Mouse (Mus musculus) hindbrain, embryonic 16.5 days (tissue): ENCODE results near the gene Cpa5. TPM values are rescaled to one million over a fixed set of nuclear protein-coding genes. Genes with fewer than 3 reads are reported as not detected.

Experiments
- ATAC-seq: fragments of 200-750 bp; cut with Nextera tagmentation; 2 replicates; pipeline ENCODE4 v1.8.0; 2017; ENCODE audit warnings: moderate TSS enrichment, moderate library complexity
- H3K27ac ChIP-seq: fragments of 300-500 bp; sonication (generic); 2 replicates; pipeline ENCODE4 v1.5.1; 2014; ENCODE audit warnings: low read depth, mild to moderate bottlenecking, control low read depth, low read length, moderate library complexity
- H3K27me3 ChIP-seq: fragments of 300-500 bp; sonication (generic); replicated peaks from 2 replicates; pipeline ENCODE4 v1.6.1; 2014; ENCODE audit warnings: low read length; ENCODE audit not compliant: control insufficient read depth, insufficient read depth
- H3K36me3 ChIP-seq: fragments of 300-500 bp; sonication (generic); 2 replicates; pipeline ENCODE4 v1.6.1; 2014; ENCODE audit warnings: mild to moderate bottlenecking, low read length, moderate library complexity, mixed read lengths; ENCODE audit not compliant: control insufficient read depth, insufficient read depth
- H3K4me1 ChIP-seq: fragments of 300-500 bp; sonication (generic); 2 replicates; pipeline ENCODE4 v1.6.1; 2014; ENCODE audit warnings: low read depth, low read length; ENCODE audit not compliant: control insufficient read depth, insufficient read depth
- H3K4me2 ChIP-seq: fragments of 300-500 bp; sonication (generic); 2 replicates; pipeline ENCODE4 v1.6.1; 2014; ENCODE audit warnings: mild to moderate bottlenecking, low read length, control low read depth, moderate library complexity
- H3K4me3 ChIP-seq: fragments of 300-500 bp; sonication (generic); 2 replicates; pipeline ENCODE4 v1.5.1; 2014; ENCODE audit warnings: mild to moderate bottlenecking, low read length, control low read depth, moderate library complexity
- H3K9ac ChIP-seq: fragments of 300-500 bp; sonication (generic); 2 replicates; pipeline ENCODE4 v1.6.1; 2014; ENCODE audit warnings: low read depth, mild to moderate bottlenecking, control low read depth, low read length, moderate library complexity
- H3K9me3 ChIP-seq: fragments of 300-500 bp; sonication (generic); 2 replicates; pipeline ENCODE4 v1.6.1; 2014; ENCODE audit warnings: mild to moderate bottlenecking, low read length, moderate library complexity; ENCODE audit not compliant: control insufficient read depth
- WGBS: fragments of 180-500 bp; shearing (Covaris S2); extraction: QIAGEN DNeasy Blood & Tissue Kit; methylation state at CpG from one replicate; pipeline ENCODE4 v1.1.7; 2014; 5-methylcytosine and 5-hydroxymethylcytosine counted together
- polyA plus RNA-seq: library from polyadenylated mRNA; unstranded; fragments of >200 nt; fragmentation: Nextera tagmentation; extraction: Ambion mirVana; gene quantifications from 2 replicates; pipeline ENCODE4 v1.2.1, GENCODE M21; 2015

Cpa5 gene
- polyA plus RNA-seq, 1 experiment from 2014 or later = 0.09 TPM

DNA sequence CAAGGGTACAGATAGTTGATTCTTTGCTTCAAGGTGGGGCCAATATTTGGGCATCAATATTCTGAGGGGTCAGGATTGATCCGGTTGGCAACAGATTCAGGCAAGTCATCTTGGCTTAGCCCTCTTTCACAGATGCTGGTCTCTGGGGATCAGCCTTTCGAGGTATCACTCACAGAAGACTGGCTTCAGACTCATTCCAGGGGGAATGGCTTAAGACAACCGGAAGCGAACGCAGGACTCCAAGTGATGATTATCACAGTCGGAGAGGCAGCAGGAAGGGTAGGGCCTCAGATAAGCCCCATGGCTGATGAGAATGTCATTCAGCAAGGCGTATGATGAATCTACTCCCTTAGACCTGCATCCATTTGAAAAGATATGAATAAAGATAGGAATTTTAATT, 16.4 kb upstream of the Cpa5 start:
- Histone ChIP-seq H3K9me3 (no peaks in the 10 kb centered on the region), H3K4me2 (no peak overlapping the region), H3K4me1 (no peaks in the 10 kb centered on the region; the same call in 1 of the 2 replicates), H3K27me3 (no peaks in the 10 kb centered on the region), H3K27ac (no peak overlapping the region), H3K4me3 (no peak overlapping the region), H3K36me3 (no peaks in the 10 kb centered on the region), H3K9ac (no peak overlapping the region)
- 73% methylated on average over 7 of the region's 7 CpGs for WGBS
- no peak for ATAC-seq

DNA sequence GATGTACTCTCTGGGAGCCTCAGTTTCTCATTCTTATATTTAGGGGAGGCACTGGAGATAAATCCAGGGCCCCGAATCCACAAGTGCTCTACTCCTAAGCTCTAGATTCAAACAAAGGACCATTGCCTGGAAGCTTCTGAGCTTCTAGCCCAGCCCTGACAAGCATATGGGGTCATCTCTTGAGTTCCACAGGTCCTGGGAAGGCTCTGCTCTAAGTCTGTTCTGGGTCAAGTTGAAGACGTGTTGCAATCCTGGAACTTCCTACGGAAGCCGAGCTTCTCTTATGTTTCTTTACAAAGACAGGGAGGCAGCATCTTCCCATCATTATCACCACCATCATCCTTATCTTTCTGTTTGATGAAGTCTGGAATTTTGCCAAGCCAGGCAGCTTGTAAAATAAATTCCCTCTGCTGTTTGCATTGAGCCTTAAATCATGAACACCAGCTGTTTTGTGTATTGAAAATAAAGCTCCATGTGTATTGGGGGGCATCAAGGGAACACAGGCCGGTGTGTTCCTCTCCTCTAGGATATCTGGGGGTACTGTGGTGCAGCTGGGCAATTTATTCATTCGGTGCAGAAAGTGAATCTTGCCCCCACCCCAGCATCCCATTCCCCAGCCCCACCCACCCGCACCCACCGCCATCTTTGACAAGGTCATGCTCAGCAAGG, 14.4 kb upstream of the Cpa5 start:
- no peak overlapping the region for H3K27ac ChIP-seq
- no peaks in the 10 kb centered on the region for H3K36me3 ChIP-seq

DNA sequence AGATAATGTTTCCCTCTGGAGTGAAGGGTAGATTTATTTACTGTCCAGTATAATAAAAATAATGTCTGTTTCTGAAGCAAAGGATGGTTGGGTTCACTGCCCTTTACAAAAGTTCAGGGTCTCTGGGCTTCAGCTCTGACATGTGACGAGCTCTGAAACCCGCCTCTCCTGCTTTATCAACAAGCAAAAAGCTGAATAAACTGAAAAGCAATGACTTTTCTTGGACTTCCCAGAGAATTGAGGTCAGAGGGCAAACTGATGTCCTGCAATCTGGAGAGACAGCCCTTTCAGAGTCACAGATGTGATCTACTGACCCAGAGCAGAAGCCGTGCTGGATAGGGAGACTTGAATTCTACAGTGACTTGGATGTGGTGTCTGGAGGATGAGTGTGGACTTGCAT, 10.8 kb upstream of the Cpa5 start:
- Histone ChIP-seq H3K27me3 (no peaks in the 10 kb centered on the region), H3K27ac (no peak overlapping the region), H3K4me3 (no peak overlapping the region), H3K4me1 (no peaks in the 10 kb centered on the region), H3K36me3 (no peaks in the 10 kb centered on the region), H3K9ac (no peak overlapping the region), H3K9me3 (no peaks in the 10 kb centered on the region), H3K4me2 (no peak overlapping the region)
- no peak for ATAC-seq
- WGBS = 65% methylated on average over 3 of the region's 3 CpGs

More for the DNA sequence above, 14.4 kb upstream of the Cpa5 start:
- 83% methylated on average over 8 of the region's 8 CpGs for whole genome bisulfite sequencing
- no peak overlapping the region for H3K4me3 ChIP-seq
- H3K4me1 ChIP-seq = no peaks in the 10 kb centered on the region; the same call in 1 of the 2 replicates
- no peak overlapping the region for H3K4me2 ChIP-seq
- H3K9ac ChIP-seq = no peak overlapping the region
- ATAC-seq = no peak
- H3K9me3 ChIP-seq = no peaks in the 10 kb centered on the region
- no peaks in the 10 kb centered on the region for H3K27me3 ChIP-seq

DNA sequence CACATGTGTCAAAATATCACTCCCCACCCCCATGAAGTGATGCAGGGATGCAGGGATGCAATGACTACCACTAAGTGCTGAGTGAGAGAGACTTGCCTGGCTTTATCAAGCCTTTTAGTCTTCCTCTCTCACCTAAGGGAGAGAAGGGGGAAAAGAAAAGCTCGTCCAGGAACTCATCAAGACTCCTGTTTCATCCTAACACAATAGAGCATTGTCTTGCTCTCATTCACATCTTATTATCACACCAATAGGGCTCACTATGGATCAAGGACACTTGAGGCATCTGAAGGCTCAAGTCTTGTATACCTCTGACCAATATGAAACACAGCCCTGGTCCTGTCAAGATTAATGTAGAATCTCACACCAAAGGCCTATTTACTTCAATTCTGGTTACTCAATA, 9.8 kb upstream of the Cpa5 start:
- ATAC-seq = no peak
- no peak overlapping the region for H3K4me2 ChIP-seq
- no peaks in the 10 kb centered on the region for H3K36me3 ChIP-seq
- no peaks in the 10 kb centered on the region for H3K9me3 ChIP-seq
- no peak overlapping the region for H3K4me3 ChIP-seq
- no peak overlapping the region for H3K9ac ChIP-seq
- H3K27ac ChIP-seq = no peak overlapping the region
- 67% methylated on average over 1 of the region's 1 CpGs for WGBS
- H3K4me1 ChIP-seq = no peaks in the 10 kb centered on the region
- no peaks in the 10 kb centered on the region for H3K27me3 ChIP-seq

DNA sequence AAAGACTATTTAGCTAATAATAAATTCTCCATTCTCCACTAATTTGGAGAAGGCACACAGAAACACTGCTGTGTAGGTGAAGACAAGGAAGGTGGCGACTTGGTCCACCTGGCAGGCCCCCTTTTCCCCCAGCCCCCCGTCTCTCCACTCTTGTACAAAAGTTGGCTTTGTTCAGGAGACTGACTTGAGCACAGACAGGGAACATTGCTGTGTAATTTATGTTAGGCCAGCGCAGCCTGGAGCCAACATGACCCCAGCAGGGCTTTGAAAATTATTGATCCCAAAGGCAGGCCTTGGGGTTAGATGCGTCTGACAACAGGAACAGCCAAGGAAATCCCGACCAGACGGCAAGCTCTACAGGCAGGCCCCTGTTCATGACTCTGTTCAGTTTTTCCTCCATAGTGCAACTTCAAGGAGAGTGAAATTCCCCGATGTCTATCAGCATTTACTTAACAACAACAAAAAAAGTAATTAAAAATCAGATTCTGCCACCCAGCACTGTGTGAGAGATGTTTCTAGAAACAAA, 6.4 kb upstream of the Cpa5 start:
- H3K27me3 ChIP-seq = no peaks in the 10 kb centered on the region
- no peaks in the 10 kb centered on the region for H3K4me1 ChIP-seq
- H3K4me3 ChIP-seq = no peak overlapping the region
- no peak overlapping the region for H3K9ac ChIP-seq
- no peaks in the 10 kb centered on the region for H3K9me3 ChIP-seq
- H3K27ac ChIP-seq = no peak overlapping the region
- H3K4me2 ChIP-seq = no peak overlapping the region
- WGBS = 68% methylated on average over 7 of the region's 7 CpGs
- H3K36me3 ChIP-seq = no peaks in the 10 kb centered on the region
- ATAC-seq = no peak

DNA sequence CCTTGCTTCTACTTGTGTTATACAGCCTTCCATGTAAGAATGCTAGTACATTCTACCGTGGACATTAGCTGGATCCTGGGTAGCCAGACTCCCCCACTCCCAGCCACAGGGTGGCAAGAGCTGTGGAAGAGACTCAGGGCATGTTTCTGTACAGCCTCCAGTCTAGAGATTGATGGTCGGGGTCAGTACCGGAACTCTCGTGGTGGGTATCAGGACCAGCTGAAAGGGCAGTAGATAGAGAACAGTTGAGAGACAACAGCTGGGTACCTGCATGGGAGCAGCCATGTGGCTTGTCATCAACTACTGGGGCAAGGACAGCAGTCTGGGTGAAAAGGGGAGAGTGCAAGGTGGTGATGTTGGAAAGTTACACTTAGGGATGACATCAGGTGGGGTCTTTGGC, 5.7 kb upstream of the Cpa5 start:
- Histone ChIP-seq H3K27me3 (no peaks in the 10 kb centered on the region), H3K9ac (no peak overlapping the region), H3K9me3 (no peaks in the 10 kb centered on the region), H3K27ac (no peak overlapping the region), H3K36me3 (no peaks in the 10 kb centered on the region), H3K4me2 (no peak overlapping the region), H3K4me3 (no peak overlapping the region), H3K4me1 (no peaks in the 10 kb centered on the region)
- 95% methylated on average over 4 of the region's 4 CpGs for WGBS
- no peak for ATAC-seq

DNA sequence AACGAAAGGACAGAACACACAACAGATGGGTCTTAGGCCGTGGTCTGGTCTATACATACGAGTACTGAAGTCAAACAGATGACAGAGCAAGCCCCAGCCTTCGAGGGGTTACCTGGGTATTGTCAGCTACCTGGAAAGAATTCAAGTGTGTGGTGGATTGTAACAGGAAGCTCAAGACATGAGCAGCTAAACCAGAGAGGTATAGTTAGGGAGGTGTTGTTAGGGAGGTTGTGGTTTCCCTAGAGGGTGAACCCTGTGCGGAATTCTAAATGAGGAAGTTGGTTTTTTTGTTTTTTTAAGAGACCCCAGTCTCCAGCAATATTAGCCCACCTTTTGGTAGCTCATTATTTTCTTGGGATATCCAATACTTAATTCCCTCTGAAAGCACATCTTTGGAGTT, 5.1 kb upstream of the Cpa5 start:
- H3K4me3 ChIP-seq = no peak overlapping the region
- H3K9me3 ChIP-seq = no peaks in the 10 kb centered on the region
- H3K36me3 ChIP-seq = no peaks in the 10 kb centered on the region
- no peak overlapping the region for H3K9ac ChIP-seq
- ATAC-seq = no peak
- no peak overlapping the region for H3K4me2 ChIP-seq
- H3K27me3 ChIP-seq = no peaks in the 10 kb centered on the region
- H3K27ac ChIP-seq = no peak overlapping the region
- no peaks in the 10 kb centered on the region for H3K4me1 ChIP-seq
- WGBS = 90% methylated on average over 5 of the region's 5 CpGs

DNA sequence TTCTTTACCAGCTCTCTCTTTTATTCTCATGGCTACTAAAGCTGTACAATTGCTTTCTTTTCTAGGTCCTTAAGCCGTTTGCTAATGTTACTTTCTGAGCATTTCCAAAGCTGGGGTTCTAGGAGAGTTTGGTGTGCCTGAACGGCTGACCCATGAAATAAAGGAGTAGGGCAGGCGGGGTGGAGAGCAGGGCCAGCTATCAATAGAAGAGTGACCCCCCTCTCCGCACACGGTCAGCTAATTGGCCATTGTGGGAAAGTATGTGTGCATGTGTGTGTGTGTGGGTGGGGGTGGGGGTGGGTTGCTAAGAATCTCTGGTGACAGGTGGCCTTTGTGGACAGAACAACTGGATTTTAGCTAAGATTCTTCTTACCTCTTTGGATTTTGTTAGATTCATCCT, 402 bp downstream of the Cpa5 start:
- H3K4me1 ChIP-seq = peaks cover 4% of the 10 kb centered on the region; the same call in 1 of the 2 replicates
- no peak overlapping the region for H3K27ac ChIP-seq
- H3K4me3 ChIP-seq = no peak overlapping the region
- H3K36me3 ChIP-seq = no peaks in the 10 kb centered on the region
- H3K4me2 ChIP-seq = no peak overlapping the region
- no peak overlapping the region for H3K9ac ChIP-seq
- 28% methylated on average over 5 of the region's 5 CpGs for WGBS
- no peaks in the 10 kb centered on the region for H3K9me3 ChIP-seq
- H3K27me3 ChIP-seq = 0 out of 2 replicates have a peak, but pooled peaks cover 2% of the 10 kb centered on the region
- ATAC-seq = no peak

DNA sequence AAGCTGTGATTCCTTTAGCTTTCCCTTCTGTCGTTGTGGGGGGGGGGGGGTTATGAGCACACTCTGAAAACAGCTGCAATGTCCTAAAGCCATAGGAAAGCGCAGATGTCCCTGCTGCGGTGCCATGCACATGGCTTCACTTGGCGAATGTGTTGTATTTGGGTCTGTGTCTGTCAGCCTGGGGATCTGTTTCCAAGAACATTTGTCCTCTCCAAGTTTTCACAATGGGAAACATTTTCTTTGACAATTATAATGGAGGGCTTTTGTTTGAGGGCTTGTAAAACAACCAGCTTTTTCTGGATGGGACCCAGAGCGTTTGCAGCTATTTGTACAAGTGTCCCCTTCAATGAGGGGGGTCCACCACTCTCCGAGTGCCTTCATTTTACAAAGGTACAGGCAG, 3.4 kb downstream of the Cpa5 start:
- no peak overlapping the region for H3K4me3 ChIP-seq
- no peaks in the 10 kb centered on the region for H3K9me3 ChIP-seq
- no peak overlapping the region for H3K4me2 ChIP-seq
- peaks cover 25% of the 10 kb centered on the region for H3K4me1 ChIP-seq
- H3K27ac ChIP-seq = no peak overlapping the region
- no peak for ATAC-seq
- no peak overlapping the region for H3K9ac ChIP-seq
- WGBS = 63% methylated on average over 6 of the region's 6 CpGs
- 0 out of 2 replicates have a peak, but pooled peaks cover 2% of the 10 kb centered on the region for H3K27me3 ChIP-seq
- no peaks in the 10 kb centered on the region for H3K36me3 ChIP-seq
